Comparison of ENCODE assay signal across 8 mouse cellular contexts in the genomic region with DNA sequence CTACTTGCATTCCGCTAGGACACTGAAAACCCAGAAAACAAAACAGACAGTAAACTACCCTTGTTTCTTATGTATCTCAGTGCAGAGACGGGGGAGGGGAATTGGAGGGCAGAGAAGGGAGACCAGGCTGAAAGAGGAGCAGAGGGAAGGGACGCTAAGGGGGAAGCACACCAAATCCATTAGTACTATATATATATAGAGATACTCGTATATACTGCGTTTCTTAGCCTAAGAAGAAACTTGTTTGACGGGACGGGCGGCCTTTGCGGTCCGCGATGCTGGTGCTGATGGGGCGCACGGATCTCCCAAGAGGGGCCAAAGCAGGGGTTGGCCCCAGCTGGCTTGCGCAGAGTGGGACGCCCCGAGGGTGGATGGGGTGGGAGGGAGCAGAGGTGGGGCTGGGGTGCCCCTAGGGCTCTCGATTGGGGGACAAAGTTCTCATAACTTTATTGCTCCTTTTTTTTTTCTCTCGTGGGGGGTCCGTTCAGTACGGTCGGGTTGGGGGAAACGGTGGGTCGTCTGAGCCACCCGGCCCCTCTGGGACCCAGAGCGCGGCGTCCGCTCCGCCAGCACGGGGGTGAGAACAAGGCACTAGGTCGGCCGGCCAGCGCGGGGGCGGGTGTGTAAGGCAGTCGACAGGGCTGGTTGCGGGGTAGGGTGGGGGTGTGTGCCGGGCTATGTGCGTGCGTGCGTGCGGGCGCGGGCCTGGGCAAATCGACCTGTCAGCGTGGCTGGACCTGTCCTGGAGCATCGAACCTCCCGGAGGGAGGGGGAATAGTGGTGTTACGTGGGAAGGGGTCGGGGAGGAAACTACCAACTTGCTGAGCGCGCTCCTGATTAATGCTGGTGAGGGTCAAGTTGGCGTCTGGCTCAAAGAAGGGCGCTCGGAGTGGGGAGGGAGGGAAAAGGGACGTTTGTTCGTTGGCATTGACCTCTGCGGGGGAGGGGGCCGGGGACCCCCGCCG. TPM values are rescaled to one million over a fixed set of nuclear protein-coding genes. Genes with fewer than 3 reads are reported as not detected.
DNase-seq lines count a peak whose midpoint lies in the region; ATAC-seq and TF ChIP-seq lines count a peak whose summit lies in the region.

No protein-coding gene starts in this region.

- TF ChIP-seq EP300 in lung, postnatal 0 days (IDR thresholded peaks at IDR 0.05): no peak

- H3K36me3 ChIP-seq in hindbrain, embryonic 13.5 days: 0 out of 2 replicates have a peak, but pooled peaks cover under 1% of the 10 kb centered on the region
- no peaks in the 10 kb centered on the region for H3K36me3 ChIP-seq in lung, postnatal 0 days (ENCODE audit: insufficient read depth, low read length)
- 0 out of 2 replicates have a peak, but pooled peaks cover 3% of the 10 kb centered on the region for H3K36me3 ChIP-seq in stomach, embryonic 15.5 days

- WGBS in hindbrain, embryonic 13.5 days: 1% methylated on average over 61 of the region's 61 CpGs
- WGBS in lung, postnatal 0 days: 13% methylated on average over 50 of the region's 61 CpGs
- WGBS in stomach, embryonic 15.5 days: 12% methylated on average over 57 of the region's 61 CpGs

- H3K27ac ChIP-seq in hindbrain, embryonic 13.5 days: peak overlapping the region; percentile 74
- H3K27ac ChIP-seq in lung, postnatal 0 days (ENCODE audit: low read length): peak overlapping the region; percentile 81
- peak overlapping the region; percentile 65 for H3K27ac ChIP-seq in stomach, embryonic 15.5 days

- no peaks in the 10 kb centered on the region for H3K9me3 ChIP-seq in hindbrain, embryonic 13.5 days
- H3K9me3 ChIP-seq in lung, postnatal 0 days (ENCODE audit: low read length): no peaks in the 10 kb centered on the region
- H3K9me3 ChIP-seq in stomach, embryonic 15.5 days: no peaks in the 10 kb centered on the region

- H3K4me2 ChIP-seq in hindbrain, embryonic 13.5 days: peak overlapping the region; percentile 48
- H3K4me2 ChIP-seq in lung, postnatal 0 days (replicated peaks; ENCODE audit: low read depth, low read length): peak overlapping the region; percentile 69
- H3K4me2 ChIP-seq in stomach, embryonic 15.5 days: peak overlapping the region; percentile 54

- H3K27me3 ChIP-seq in hindbrain, embryonic 13.5 days: peaks cover 90% of the 10 kb centered on the region
- no peaks in the 10 kb centered on the region for H3K27me3 ChIP-seq in lung, postnatal 0 days (replicated peaks; ENCODE audit: insufficient read depth, low read length)
- peaks cover 50% of the 10 kb centered on the region for H3K27me3 ChIP-seq in stomach, embryonic 15.5 days (replicated peaks)

- DNase-seq in adrenal gland, postnatal 10 days: peak; percentile 52
- DNase-seq in adrenal gland, postnatal 25 days: no peak
- peak; percentile 37 for DNase-seq in urinary bladder, postnatal 14 days (ENCODE audit: low spot score)
- DNase-seq in urinary bladder, postnatal 4 days (ENCODE audit: low spot score in 2 of 2): no peak
- DNase-seq in lung, postnatal 0 days (ENCODE audit: low spot score): peak; percentile 35
- no peak for DNase-seq in adrenal gland, postnatal 4 days (ENCODE audit: low spot score in 2 of 2)

- TF ChIP-seq CTCF in lung, postnatal 0 days (IDR thresholded peaks at IDR 0.05): no peak

- H3K4me3 ChIP-seq in hindbrain, embryonic 13.5 days: peak overlapping the region; percentile 23
- H3K4me3 ChIP-seq in lung, postnatal 0 days (ENCODE audit: low read depth, low read length): peak overlapping the region; percentile 32
- peak overlapping the region; percentile 31 for H3K4me3 ChIP-seq in stomach, embryonic 15.5 days (replicated peaks)

- H3K9ac ChIP-seq in hindbrain, embryonic 13.5 days: peak overlapping the region; percentile 40; the same call in 1 of the 2 replicates
- H3K9ac ChIP-seq in lung, postnatal 0 days (replicated peaks; ENCODE audit: low read depth): peak overlapping the region; percentile 32; the same call in 1 of the 2 replicates
- H3K9ac ChIP-seq in stomach, embryonic 15.5 days: no peak overlapping the region; the same call in 1 of the 2 replicates

- ATAC-seq in hindbrain, embryonic 13.5 days (ENCODE audit: low FRiP score): no peak
- ATAC-seq in lung, postnatal 0 days: no peak
- ATAC-seq in stomach, embryonic 15.5 days (ENCODE audit: insufficient read depth, low FRiP score, low read depth): no peak

- H3K4me1 ChIP-seq in hindbrain, embryonic 13.5 days (replicated peaks): peaks cover 65% of the 10 kb centered on the region
- H3K4me1 ChIP-seq in lung, postnatal 0 days (ENCODE audit: insufficient read depth, low read depth, low read length): peaks cover 13% of the 10 kb centered on the region
- peaks cover 61% of the 10 kb centered on the region for H3K4me1 ChIP-seq in stomach, embryonic 15.5 days

RNA-seq across cellular contexts. Expression of a gene that starts 3.9 kb away (rescaled TPM):
- total RNA-seq in adrenal gland, postnatal 10 days (2021): 1 to 10 TPM; 7.8 to 8.5 TPM
- total RNA-seq in adrenal gland, postnatal 25 days (2021): 3.1 and 3.8 TPM in 2 replicates
- polyA plus RNA-seq in hindbrain, embryonic 13.5 days (2015; fragmentation: Nextera tagmentation; extraction: Ambion mirVana): 3.9 and 4.2 TPM in 2 replicates
- 11.6 and 13.9 TPM in 2 replicates for polyA plus RNA-seq in lung, postnatal 0 days (2015; fragmentation: Nextera tagmentation; extraction: Ambion mirVana)
- polyA plus RNA-seq in stomach, embryonic 15.5 days (2015; fragmentation: Nextera tagmentation; extraction: Ambion mirVana): 7.1 and 9.7 TPM in 2 replicates
- total RNA-seq in adrenal gland, postnatal 4 days (2021): 1 to 10 TPM; 6.5 to 7.2 TPM

RNA-seq across cellular contexts. Expression of a gene that starts 17.5 kb away (rescaled TPM):
- 10 to 100 TPM; 59.1 to 62.9 TPM for total RNA-seq in adrenal gland, postnatal 10 days (2021)
- 73.9 and 76.0 TPM in 2 replicates for total RNA-seq in adrenal gland, postnatal 25 days (2021)
- polyA plus RNA-seq in hindbrain, embryonic 13.5 days (2015; fragmentation: Nextera tagmentation; extraction: Ambion mirVana): 13.7 and 14.4 TPM in 2 replicates
- polyA plus RNA-seq in lung, postnatal 0 days (2015; fragmentation: Nextera tagmentation; extraction: Ambion mirVana): 7.1 and 7.4 TPM in 2 replicates
- 15.8 and 17.4 TPM in 2 replicates for polyA plus RNA-seq in stomach, embryonic 15.5 days (2015; fragmentation: Nextera tagmentation; extraction: Ambion mirVana)
- total RNA-seq in adrenal gland, postnatal 4 days (2021): 10 to 100 TPM; 88.9 to 89.0 TPM

RNA-seq across cellular contexts. Expression of a gene that starts 17.7 kb away (rescaled TPM):
- under 1 TPM; 0.51 to 0.88 TPM for total RNA-seq in adrenal gland, postnatal 10 days (2021)
- total RNA-seq in adrenal gland, postnatal 25 days (2021): not detected in 2 replicates
- polyA plus RNA-seq in hindbrain, embryonic 13.5 days (2015; fragmentation: Nextera tagmentation; extraction: Ambion mirVana): 1.0 and 2.3 TPM in 2 replicates
- 2.0 and 2.8 TPM in 2 replicates for polyA plus RNA-seq in lung, postnatal 0 days (2015; fragmentation: Nextera tagmentation; extraction: Ambion mirVana)
- polyA plus RNA-seq in stomach, embryonic 15.5 days (2015; fragmentation: Nextera tagmentation; extraction: Ambion mirVana): 3.5 and 4.1 TPM in 2 replicates
- 1 to 10 TPM; 1.2 TPM for total RNA-seq in adrenal gland, postnatal 4 days (2021)

RNA-seq across cellular contexts. Expression of a gene that starts 19.0 kb away (rescaled TPM):
- total RNA-seq in adrenal gland, postnatal 10 days (2021): 10 to 100 TPM; 63.4 to 82.8 TPM
- total RNA-seq in adrenal gland, postnatal 25 days (2021): 75.1 and 83.9 TPM in 2 replicates
- 51.9 and 60.3 TPM in 2 replicates for polyA plus RNA-seq in hindbrain, embryonic 13.5 days (2015; fragmentation: Nextera tagmentation; extraction: Ambion mirVana)
- polyA plus RNA-seq in lung, postnatal 0 days (2015; fragmentation: Nextera tagmentation; extraction: Ambion mirVana): 38.4 and 43.4 TPM in 2 replicates
- polyA plus RNA-seq in stomach, embryonic 15.5 days (2015; fragmentation: Nextera tagmentation; extraction: Ambion mirVana): 56.2 and 63.9 TPM in 2 replicates
- 100 to 1,000 TPM; 122 to 124 TPM for total RNA-seq in adrenal gland, postnatal 4 days (2021)

RNA-seq across cellular contexts. Expression of a gene that starts 42.5 kb away (rescaled TPM):
- 10 to 100 TPM; 33.3 to 63.4 TPM for total RNA-seq in adrenal gland, postnatal 10 days (2021)
- total RNA-seq in adrenal gland, postnatal 25 days (2021): 19.6 and 22.3 TPM in 2 replicates
- 26.1 and 32.2 TPM in 2 replicates for polyA plus RNA-seq in hindbrain, embryonic 13.5 days (2015; fragmentation: Nextera tagmentation; extraction: Ambion mirVana)
- polyA plus RNA-seq in lung, postnatal 0 days (2015; fragmentation: Nextera tagmentation; extraction: Ambion mirVana): 113 and 140 TPM in 2 replicates
- polyA plus RNA-seq in stomach, embryonic 15.5 days (2015; fragmentation: Nextera tagmentation; extraction: Ambion mirVana): 86.4 and 90.3 TPM in 2 replicates
- 10 to 100 TPM; 35.1 to 35.3 TPM for total RNA-seq in adrenal gland, postnatal 4 days (2021)

Comparison
In these comparisons a context has a peak if more than half of its experiments do, and no peak if none do; other contexts are left out.
1. DNase-seq: peak in adrenal gland, postnatal 10 days (single experiment), urinary bladder, postnatal 14 days (single experiment) and lung, postnatal 0 days (single experiment); none in adrenal gland, postnatal 25 days (single experiment), urinary bladder, postnatal 4 days (0 of 2) and adrenal gland, postnatal 4 days (0 of 2).
2. Peak in every context shown above with its lines, with median percentiles within 50 percentile points of each other: H3K27ac ChIP-seq, H3K4me2 ChIP-seq and H3K4me3 ChIP-seq.